Mouse (Mus musculus) heart, postnatal 0 days (tissue): ENCODE results near the gene Wfdc12. TPM values are rescaled to one million over a fixed set of nuclear protein-coding genes. Genes with fewer than 3 reads are reported as not detected.

ENCODE experiments used
- ATAC-seq: fragments of 200-750 bp; cut with Nextera tagmentation; 2 replicates; pipeline ENCODE4 v1.8.0; 2017; ENCODE audit warnings: low read depth, moderate number of reproducible peaks, moderate library complexity; ENCODE audit not compliant: insufficient read depth
- DNase-seq: peaks from one replicate; pipeline ENCODE4 v3.0.0-alpha.2; 2016; ENCODE audit warnings: low spot score
- H3K27ac ChIP-seq: fragments of 300-500 bp; sonication (generic); 2 replicates; pipeline ENCODE4 v1.5.1; 2014; ENCODE audit warnings: low read depth, mild to moderate bottlenecking
- H3K27me3 ChIP-seq: fragments of 300-500 bp; sonication (generic); 2 replicates; pipeline ENCODE4 v1.6.1; 2014; ENCODE audit warnings: low read length, mixed read lengths; ENCODE audit not compliant: control insufficient read depth, insufficient read depth
- H3K36me3 ChIP-seq: fragments of 300-500 bp; sonication (generic); replicated peaks from 2 replicates; pipeline ENCODE4 v1.6.1; 2014; ENCODE audit warnings: low read length, mixed read lengths; ENCODE audit not compliant: control insufficient read depth, insufficient read depth
- H3K4me1 ChIP-seq: fragments of 300-500 bp; sonication (generic); 2 replicates; pipeline ENCODE4 v1.6.1; 2014; ENCODE audit warnings: antibody characterized with exemption; ENCODE audit not compliant: control insufficient read depth, insufficient read depth
- H3K4me2 ChIP-seq: fragments of 300-500 bp; sonication (generic); 2 replicates; pipeline ENCODE4 v1.6.1; 2014; ENCODE audit warnings: low read depth, mild to moderate bottlenecking, low read length, moderate library complexity
- H3K4me3 ChIP-seq: fragments of 300-500 bp; sonication (generic); 2 replicates; pipeline ENCODE4 v1.5.1; 2014; ENCODE audit warnings: low read depth, low read length
- H3K9ac ChIP-seq: fragments of 300-500 bp; sonication (generic); replicated peaks from 2 replicates; pipeline ENCODE4 v1.6.1; 2014; ENCODE audit warnings: low read depth, low read length, mixed read lengths
- H3K9me3 ChIP-seq: fragments of 300-500 bp; sonication (generic); replicated peaks from 2 replicates; pipeline ENCODE4 v1.6.1; 2016; ENCODE audit warnings: low read length; ENCODE audit not compliant: control insufficient read depth
- CTCF ChIP-seq: IDR thresholded peaks from 2 replicates; pipeline ENCODE4 v1.5.1; 2016; ENCODE audit warnings: antibody characterized with exemption, control low read depth, low read depth
- EP300 ChIP-seq: IDR thresholded peaks from 2 replicates; pipeline ENCODE4 v1.6.1; 2016; ENCODE audit warnings: antibody characterized with exemption, low read depth
- WGBS: fragments of 180-500 bp; shearing (Covaris S2); extraction: QIAGEN DNeasy Blood & Tissue Kit; methylation state at CpG from one replicate; pipeline ENCODE4 v1.1.7; 2014; 5-methylcytosine and 5-hydroxymethylcytosine counted together
- polyA plus RNA-seq: library from polyadenylated mRNA; unstranded; fragments of >200 nt; fragmentation: Nextera tagmentation; extraction: Ambion mirVana; gene quantifications from 2 replicates; pipeline ENCODE4 v1.2.1, GENCODE M21; 2015
- total RNA-seq: library from RNA; depleted of rRNA; stranded (reverse); fragments of >200 nt; gene quantifications from 2 replicates; pipeline ENCODE4 v1.2.3, GENCODE M21; 2014; ENCODE audit warnings: low replicate concordance

The Wfdc12 gene
- total and polyA plus RNA-seq, 2 experiments from 2014 or later, result not detected

GRCm38 (mm10) chr2:164195971-164196699, 5.7 kb upstream of the Wfdc12 start:
- DNase-seq, result no peak
- WGBS, result 83% methylated on average over 5 of the region's 5 CpGs
- no peak overlapping the region for H3K4me2 ChIP-seq

GRCm38 (mm10) chr2:164194959-164195630, 4.7 kb upstream of the Wfdc12 start:
- Histone ChIP-seq H3K27ac (no peak overlapping the region), H3K9me3 (no peaks in the 10 kb centered on the region), H3K4me3 (no peak overlapping the region), H3K27me3 (0 out of 2 replicates have a peak, but pooled peaks cover 4% of the 10 kb centered on the region), H3K4me1 (no peaks in the 10 kb centered on the region), H3K36me3 (no peaks in the 10 kb centered on the region), H3K4me2 (no peak overlapping the region), H3K9ac (no peak overlapping the region)
- DNase-seq, result no peak
- TF ChIP-seq CTCF (no peak), EP300 (no peak)
- 57% methylated on average over 5 of the region's 5 CpGs for WGBS
- no peak for ATAC-seq

More at GRCm38 (mm10) chr2:164195971-164196699, 5.7 kb upstream of the Wfdc12 start:
- Histone ChIP-seq H3K27ac (no peak overlapping the region), H3K27me3 (0 out of 2 replicates have a peak, but pooled peaks cover 4% of the 10 kb centered on the region), H3K4me3 (no peak overlapping the region), H3K4me1 (no peaks in the 10 kb centered on the region), H3K9me3 (no peaks in the 10 kb centered on the region), H3K9ac (no peak overlapping the region), H3K36me3 (no peaks in the 10 kb centered on the region)
- ATAC-seq, result no peak
- TF ChIP-seq EP300 (no peak), CTCF (no peak)

GRCm38 (mm10) chr2:164192279-164192678, 1.9 kb upstream of the Wfdc12 start:
- H3K4me2 ChIP-seq, result no peak overlapping the region
- TF ChIP-seq EP300 (no peak), CTCF (no peak)
- no peak for DNase-seq

GRCm38 (mm10) chr2:164188722-164189121, 1.7 kb downstream of the Wfdc12 start:
- Histone ChIP-seq H3K4me3 (no peak overlapping the region), H3K9ac (no peak overlapping the region), H3K27ac (no peak overlapping the region), H3K36me3 (no peaks in the 10 kb centered on the region), H3K4me2 (no peak overlapping the region), H3K27me3 (peaks cover 4% of the 10 kb centered on the region; the same call in 1 of the 2 replicates), H3K4me1 (no peaks in the 10 kb centered on the region), H3K9me3 (no peaks in the 10 kb centered on the region)
- ATAC-seq (no peak), DNase-seq (no peak)
- 31% methylated on average over 5 of the region's 5 CpGs for WGBS
- TF ChIP-seq EP300 (no peak), CTCF (peak; percentile 43)

More at GRCm38 (mm10) chr2:164192279-164192678, 1.9 kb upstream of the Wfdc12 start:
- Histone ChIP-seq H3K4me3 (no peak overlapping the region), H3K9ac (no peak overlapping the region), H3K27ac (no peak overlapping the region), H3K4me1 (no peaks in the 10 kb centered on the region), H3K27me3 (peaks cover 4% of the 10 kb centered on the region; the same call in 1 of the 2 replicates), H3K9me3 (no peaks in the 10 kb centered on the region), H3K36me3 (no peaks in the 10 kb centered on the region)
- no peak for ATAC-seq

- Histone ChIP-seq H3K4me1 (no peaks in the 10 kb centered on the region), H3K9me3 (no peaks in the 10 kb centered on the region), H3K4me2 (no peak overlapping the region), H3K27ac (no peak overlapping the region), H3K4me3 (no peak overlapping the region), H3K9ac (no peak overlapping the region), H3K36me3 (no peaks in the 10 kb centered on the region), H3K27me3 (peaks cover 11% of the 10 kb centered on the region; the same call in 1 of the 2 replicates)
- ATAC-seq, result no peak
- TF ChIP-seq CTCF (no peak), EP300 (no peak)
- no peak for DNase-seq
- WGBS, result 39% methylated on average over 9 of the region's 9 CpGs
These were observed 6.2 kb downstream of the Wfdc12 start for GRCm38 (mm10) chr2:164184145-164184719.
